Mouse (Mus musculus): ENCODE data around the gene Serpinf2.

The Serpinf2 gene

GRCm38 (mm10) chr11:75439363-75439762 is at the start of gene Serpinf2:
TSS of gene Serpinf2 (minus strand) at chr11:75439591.
- DNase-seq: peak; percentile 84

GRCm38 (mm10) chr11:75487496-75487895 is 48.1 kb upstream of the Serpinf2 start:
- peak; percentile 20 for DNase-seq

GRCm38 (mm10) chr11:75486601-75487285 is 47.4 kb upstream of the Serpinf2 start, which contains the start of gene Prpf8:
TSS of gene Prpf8 (plus strand) at chr11:75486816.
- DNase-seq: peak; percentile 99

GRCm38 (mm10) chr11:75486192-75486591 is 46.8 kb upstream of the Serpinf2 start:
- DNase-seq: no peak

- DNase-seq: no peak
These were observed 34.0 kb upstream of the Serpinf2 start for GRCm38 (mm10) chr11:75473376-75473775.

- no peak for DNase-seq
These were observed 33.2 kb upstream of the Serpinf2 start for GRCm38 (mm10) chr11:75472469-75473081.

GRCm38 (mm10) chr11:75470675-75471074 is 31.3 kb upstream of the Serpinf2 start:
- no peak for DNase-seq

GRCm38 (mm10) chr11:75469261-75469660 is 29.9 kb upstream of the Serpinf2 start:
- peak; percentile 38 for DNase-seq

GRCm38 (mm10) chr11:75468410-75468809 is 29.0 kb upstream of the Serpinf2 start:
- peak; percentile 53 for DNase-seq

- peak; percentile 76 for DNase-seq
These were observed 28.3 kb upstream of the Serpinf2 start for GRCm38 (mm10) chr11:75467512-75468215.

- peak; percentile 32 for DNase-seq
These were observed 27.5 kb upstream of the Serpinf2 start for GRCm38 (mm10) chr11:75466731-75467505.

GRCm38 (mm10) chr11:75465051-75465450 is 25.7 kb upstream of the Serpinf2 start:
- DNase-seq: no peak

GRCm38 (mm10) chr11:75464417-75464816 is 25.0 kb upstream of the Serpinf2 start:
- no peak for DNase-seq

- DNase-seq: peak; percentile 37
These were observed 24.2 kb upstream of the Serpinf2 start for GRCm38 (mm10) chr11:75463624-75464023.

GRCm38 (mm10) chr11:75462865-75463336 is 23.5 kb upstream of the Serpinf2 start:
- DNase-seq: peak; percentile 98

GRCm38 (mm10) chr11:75462253-75462783 is 22.9 kb upstream of the Serpinf2 start:
- DNase-seq: peak; percentile 98

- no peak for DNase-seq
These were observed 22.4 kb upstream of the Serpinf2 start for GRCm38 (mm10) chr11:75461743-75462252.

- peak; percentile 100 for DNase-seq
These were observed 21.7 kb upstream of the Serpinf2 start, which contains the start of gene Tlcd2 for GRCm38 (mm10) chr11:75460844-75461742. TSS of gene Tlcd2 (plus strand) at chr11:75461715.

GRCm38 (mm10) chr11:75460103-75460843 is 20.9 kb upstream of the Serpinf2 start:
- DNase-seq: peak; percentile 98

- no peak for DNase-seq
These were observed 20.3 kb upstream of the Serpinf2 start for GRCm38 (mm10) chr11:75459751-75460102.

Data from kidney, adult 9 months (tissue).